ENCODE assay signal across 10 mouse cellular contexts in the genomic region with DNA sequence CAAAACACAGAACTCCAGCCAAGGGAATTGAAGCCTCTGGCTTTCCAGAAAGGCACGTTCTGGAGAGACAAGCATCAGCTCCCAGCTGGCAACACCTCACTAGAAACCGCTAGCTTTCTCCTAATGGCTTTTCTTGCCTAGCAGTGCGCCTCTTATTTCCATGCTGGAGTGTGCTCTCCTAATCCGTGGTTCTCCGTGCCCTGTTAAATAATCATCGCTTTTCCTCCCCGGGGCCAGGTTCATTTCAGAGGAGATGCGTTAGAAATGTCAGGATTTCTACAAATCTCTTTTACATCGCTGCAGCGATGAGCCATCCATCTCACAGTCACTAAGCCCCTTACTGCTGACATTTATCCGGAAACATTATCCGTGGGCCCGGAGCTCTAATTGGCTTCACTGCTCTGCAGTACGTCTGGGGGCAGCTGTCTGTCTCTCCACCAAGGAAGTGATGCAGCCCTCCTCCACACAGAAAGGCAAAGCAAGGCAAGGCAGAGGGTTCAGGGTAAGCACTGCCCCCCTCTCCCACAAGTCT.
DNase-seq lines count a peak whose midpoint lies in the region; ATAC-seq and TF ChIP-seq lines count a peak whose summit lies in the region.
"Had no signal": no experiment of that assay in that cellular context is flagged by ENCODE, and none has a peak within 500 bp of the region (broad histone marks: within the 10 kb centered on the region; RNA-seq: fewer than 3 reads in every experiment).

No protein-coding gene starts in this region.

- 76% methylated on average over 14 of the region's 14 CpGs for WGBS in forebrain, embryonic 13.5 days
- 81% methylated on average over 14 of the region's 14 CpGs for WGBS in forebrain, embryonic 12.5 days
- 30% methylated on average over 14 of the region's 14 CpGs for WGBS in kidney, postnatal 0 days
- 45% methylated on average over 14 of the region's 14 CpGs for WGBS in hindbrain, embryonic 15.5 days
- WGBS in neural tube, embryonic 14.5 days, result 56% methylated on average over 14 of the region's 14 CpGs
- 62% methylated on average over 14 of the region's 14 CpGs for WGBS in intestine, embryonic 16.5 days

- no peaks in the 10 kb centered on the region for H3K27me3 ChIP-seq in forebrain, embryonic 13.5 days
- H3K27me3 ChIP-seq in forebrain, embryonic 12.5 days, result no peaks in the 10 kb centered on the region
- no peaks in the 10 kb centered on the region for H3K27me3 ChIP-seq in kidney, postnatal 0 days (ENCODE audit: insufficient read depth, low read length)
- H3K27me3 ChIP-seq in hindbrain, embryonic 15.5 days, result no peaks in the 10 kb centered on the region
- H3K27me3 ChIP-seq in neural tube, embryonic 14.5 days (ENCODE audit: control insufficient read depth, insufficient read depth, low read length), result no peaks in the 10 kb centered on the region
- no peaks in the 10 kb centered on the region for H3K27me3 ChIP-seq in intestine, embryonic 16.5 days (replicated peaks; ENCODE audit: control insufficient read depth, insufficient read depth, low read length)
- H3K27me3 ChIP-seq: embryonic facial prominence, embryonic 12.5 days had no signal

- no peak overlapping the region for H3K4me3 ChIP-seq in forebrain, embryonic 13.5 days
- H3K4me3 ChIP-seq in forebrain, embryonic 12.5 days (replicated peaks), result no peak overlapping the region
- no peak overlapping the region for H3K4me3 ChIP-seq in kidney, postnatal 0 days (replicated peaks; ENCODE audit: low read depth, low read length)
- no peak overlapping the region for H3K4me3 ChIP-seq in hindbrain, embryonic 15.5 days
- H3K4me3 ChIP-seq in neural tube, embryonic 14.5 days (ENCODE audit: low read depth, low read length), result no peak overlapping the region
- no peak overlapping the region for H3K4me3 ChIP-seq in intestine, embryonic 16.5 days (ENCODE audit: low read length)
- H3K4me3 ChIP-seq: embryonic facial prominence, embryonic 12.5 days had no signal

- H3K27ac ChIP-seq in forebrain, embryonic 13.5 days, result no peak overlapping the region
- no peak overlapping the region for H3K27ac ChIP-seq in forebrain, embryonic 12.5 days
- H3K27ac ChIP-seq in kidney, postnatal 0 days, result no peak overlapping the region
- peak overlapping the region; percentile 35 for H3K27ac ChIP-seq in hindbrain, embryonic 15.5 days (replicated peaks)
- H3K27ac ChIP-seq in neural tube, embryonic 14.5 days (ENCODE audit: low read depth, low read length), result peak overlapping the region; percentile 3
- no peak overlapping the region for H3K27ac ChIP-seq in intestine, embryonic 16.5 days (ENCODE audit: low read length)
- H3K27ac ChIP-seq: embryonic facial prominence, embryonic 12.5 days had no signal

- H3K4me1 ChIP-seq in forebrain, embryonic 13.5 days, result no peaks in the 10 kb centered on the region
- no peaks in the 10 kb centered on the region for H3K4me1 ChIP-seq in forebrain, embryonic 12.5 days
- no peaks in the 10 kb centered on the region for H3K4me1 ChIP-seq in kidney, postnatal 0 days (replicated peaks; ENCODE audit: insufficient read depth, low read length)
- 0 out of 2 replicates have a peak, but pooled peaks cover 4% of the 10 kb centered on the region for H3K4me1 ChIP-seq in hindbrain, embryonic 15.5 days (replicated peaks)
- no peaks in the 10 kb centered on the region for H3K4me1 ChIP-seq in neural tube, embryonic 14.5 days (ENCODE audit: control insufficient read depth, insufficient read depth, low read length)
- no peaks in the 10 kb centered on the region for H3K4me1 ChIP-seq in intestine, embryonic 16.5 days (ENCODE audit: control insufficient read depth, insufficient read depth, low read length)

- peak; percentile 58 for DNase-seq in kidney, postnatal 0 days (ENCODE audit: low spot score)
- DNase-seq in kidney, adult 11 months, result no peak
- DNase-seq in adrenal gland, postnatal 14 days, result no peak
- DNase-seq: lung, adult 18-20 months had no signal

- 0 out of 2 replicates have a peak, but pooled peaks have one; percentile 31 for ATAC-seq in forebrain, embryonic 13.5 days
- ATAC-seq in forebrain, embryonic 12.5 days (ENCODE audit: low FRiP score), result no peak
- no peak for ATAC-seq in kidney, postnatal 0 days (replicated peaks; ENCODE audit: low FRiP score, low read depth)
- peak; percentile 59 for ATAC-seq in hindbrain, embryonic 15.5 days (ENCODE audit: low FRiP score, low read depth)
- peak; percentile 60 for ATAC-seq in neural tube, embryonic 14.5 days (ENCODE audit: low read depth)
- ATAC-seq in intestine, embryonic 16.5 days, result no peak

- H3K9ac ChIP-seq in forebrain, embryonic 13.5 days, result no peak overlapping the region
- no peak overlapping the region for H3K9ac ChIP-seq in forebrain, embryonic 12.5 days
- H3K9ac ChIP-seq in kidney, postnatal 0 days (ENCODE audit: low read depth, low read length), result no peak overlapping the region
- H3K9ac ChIP-seq in hindbrain, embryonic 15.5 days, result no peak overlapping the region
- no peak overlapping the region for H3K9ac ChIP-seq in neural tube, embryonic 14.5 days (replicated peaks; ENCODE audit: low read depth, low read length)
- no peak overlapping the region for H3K9ac ChIP-seq in intestine, embryonic 16.5 days (ENCODE audit: low read depth, low read length)
- H3K9ac ChIP-seq: embryonic facial prominence, embryonic 12.5 days had no signal

- peaks cover 4% of the 10 kb centered on the region; the same call in 1 of the 2 replicates for H3K9me3 ChIP-seq in forebrain, embryonic 13.5 days (replicated peaks)
- peaks cover 4% of the 10 kb centered on the region; the same call in 1 of the 2 replicates for H3K9me3 ChIP-seq in forebrain, embryonic 12.5 days
- no peaks in the 10 kb centered on the region for H3K9me3 ChIP-seq in kidney, postnatal 0 days (replicated peaks; ENCODE audit: low read length)
- peaks cover 6% of the 10 kb centered on the region; the same call in 1 of the 2 replicates for H3K9me3 ChIP-seq in hindbrain, embryonic 15.5 days
- 0 out of 2 replicates have a peak, but pooled peaks cover 3% of the 10 kb centered on the region for H3K9me3 ChIP-seq in neural tube, embryonic 14.5 days (ENCODE audit: control insufficient read depth, low read length)
- no peaks in the 10 kb centered on the region for H3K9me3 ChIP-seq in intestine, embryonic 16.5 days (ENCODE audit: control insufficient read depth, low read length)
- H3K9me3 ChIP-seq: embryonic facial prominence, embryonic 12.5 days had no signal

- no peak for TF ChIP-seq CTCF in kidney, postnatal 0 days (IDR thresholded peaks at IDR 0.05; ENCODE audit: low read depth)

- H3K4me2 ChIP-seq in forebrain, embryonic 13.5 days, result no peak overlapping the region
- H3K4me2 ChIP-seq in forebrain, embryonic 12.5 days, result no peak overlapping the region
- H3K4me2 ChIP-seq in kidney, postnatal 0 days (ENCODE audit: low read length), result 0 out of 2 replicates have a peak overlapping the region, but pooled peaks have one; percentile 8
- H3K4me2 ChIP-seq in hindbrain, embryonic 15.5 days, result peak overlapping the region; percentile 11; the same call in 1 of the 2 replicates
- no peak overlapping the region for H3K4me2 ChIP-seq in neural tube, embryonic 14.5 days (ENCODE audit: low read depth, low read length)
- no peak overlapping the region for H3K4me2 ChIP-seq in intestine, embryonic 16.5 days (ENCODE audit: low read depth, low read length)
- H3K4me2 ChIP-seq: embryonic facial prominence, embryonic 12.5 days had no signal

- H3K36me3 ChIP-seq in forebrain, embryonic 13.5 days (ENCODE audit: poor library complexity, severe bottlenecking), result peaks cover 4% of the 10 kb centered on the region; the same call in 1 of the 2 replicates
- no peaks in the 10 kb centered on the region for H3K36me3 ChIP-seq in forebrain, embryonic 12.5 days (replicated peaks)
- H3K36me3 ChIP-seq in kidney, postnatal 0 days (ENCODE audit: insufficient read depth, low read length), result no peaks in the 10 kb centered on the region
- H3K36me3 ChIP-seq in hindbrain, embryonic 15.5 days, result peaks cover 15% of the 10 kb centered on the region; the same call in 1 of the 2 replicates
- no peaks in the 10 kb centered on the region for H3K36me3 ChIP-seq in neural tube, embryonic 14.5 days (ENCODE audit: control insufficient read depth, insufficient read depth, low read length)
- H3K36me3 ChIP-seq in intestine, embryonic 16.5 days (ENCODE audit: control insufficient read depth, insufficient read depth, low read length), result no peaks in the 10 kb centered on the region
- H3K36me3 ChIP-seq: embryonic facial prominence, embryonic 12.5 days had no signal

Comparison
In these comparisons a context has a peak if more than half of its experiments do, and no peak if none do; other contexts are left out.
1. ATAC-seq: peak in forebrain, embryonic 13.5 days (single experiment), hindbrain, embryonic 15.5 days (single experiment) and neural tube, embryonic 14.5 days (single experiment); none in forebrain, embryonic 12.5 days (single experiment), kidney, postnatal 0 days (single experiment) and intestine, embryonic 16.5 days (single experiment).
2. H3K27ac ChIP-seq: peak in hindbrain, embryonic 15.5 days (single experiment) and neural tube, embryonic 14.5 days (single experiment); none in forebrain, embryonic 13.5 days (single experiment), forebrain, embryonic 12.5 days (single experiment), kidney, postnatal 0 days (single experiment) and intestine, embryonic 16.5 days (single experiment).
3. H3K4me2 ChIP-seq: peak in kidney, postnatal 0 days (single experiment) and hindbrain, embryonic 15.5 days (single experiment); none in forebrain, embryonic 13.5 days (single experiment), forebrain, embryonic 12.5 days (single experiment), neural tube, embryonic 14.5 days (single experiment) and intestine, embryonic 16.5 days (single experiment).